Mouse (Mus musculus) ES-CJ7 (cell line): ENCODE measurements around the gene Cux1.
A peak's percentile ranks its signal among the peaks of the same experiment; 100 is the strongest.

Source experiments
- DNase-seq: peaks from one replicate; pipeline ENCODE4 v3.0.0; 2011; ENCODE audit warnings: low read depth, low spot score

Cux1 gene

DNA sequence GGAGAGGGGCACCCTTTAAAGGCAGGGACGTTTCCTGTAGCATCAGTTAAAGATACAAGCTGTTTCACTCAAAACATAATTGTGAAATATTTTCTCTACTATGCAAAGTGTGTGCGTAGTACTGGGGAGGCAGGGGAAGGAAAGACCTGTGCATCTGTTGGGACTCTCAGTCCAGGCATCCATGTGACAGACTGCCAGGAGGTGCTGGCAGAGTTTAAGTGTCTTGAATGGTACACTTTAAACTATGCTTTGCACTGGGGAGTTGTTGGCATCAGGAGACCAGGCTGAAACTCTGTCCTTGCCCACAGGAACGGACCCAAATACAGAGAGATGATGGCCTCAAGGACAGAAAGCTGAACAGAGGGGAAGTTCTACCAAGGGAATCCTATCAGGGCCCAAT is 182.1 kb downstream of the Cux1 start:
- DNase-seq: no peak

DNA sequence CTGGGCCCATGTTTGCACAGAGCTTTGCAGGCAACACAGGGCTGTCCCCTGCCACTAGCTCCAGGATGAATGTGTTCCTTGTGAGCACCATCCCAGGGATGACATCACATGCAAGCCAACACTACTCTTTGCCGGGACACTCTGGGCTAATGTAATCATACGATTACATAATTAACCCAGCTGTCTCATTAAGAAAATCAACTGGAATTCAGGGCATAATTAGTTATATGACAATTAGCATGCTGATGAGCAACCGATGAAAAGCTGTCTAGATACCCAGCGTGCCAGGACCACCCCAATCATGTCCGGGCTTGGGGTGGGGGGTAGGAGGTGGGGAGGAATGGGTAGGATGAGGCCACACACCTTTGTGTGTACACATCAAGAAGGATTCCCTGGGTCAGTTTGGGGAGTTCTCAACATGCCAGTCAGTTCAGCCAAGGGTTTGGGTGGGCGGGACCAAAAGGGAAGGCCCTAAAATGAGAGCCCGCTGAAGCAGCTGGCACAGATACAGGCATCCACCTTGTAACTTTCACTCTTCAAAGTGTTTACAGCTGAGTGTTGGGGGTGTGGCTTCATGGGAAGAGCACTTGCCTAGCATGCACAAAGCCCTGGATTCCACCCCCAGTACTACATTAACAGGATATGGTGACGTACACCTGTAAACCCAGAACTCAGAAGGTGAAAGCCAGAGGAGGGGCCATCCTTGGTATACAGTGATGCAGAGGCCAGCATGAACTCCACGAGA is 184.9 kb downstream of the Cux1 start:
- DNase-seq: no peak

- peak; percentile 9 for DNase-seq
Measured at GRCm38 (mm10) chr5:136379405-136379804, 187.9 kb downstream of the Cux1 start.

- no peak for DNase-seq
Measured at GRCm38 (mm10) chr5:136377101-136377500, 190.2 kb downstream of the Cux1 start.

- DNase-seq: no peak
Measured at GRCm38 (mm10) chr5:136375350-136375749, 191.9 kb downstream of the Cux1 start.

- no peak for DNase-seq
Measured at GRCm38 (mm10) chr5:136372276-136372675, 195.0 kb downstream of the Cux1 start.

- no peak for DNase-seq
Measured at GRCm38 (mm10) chr5:136363421-136363820, 203.9 kb downstream of the Cux1 start.

DNA sequence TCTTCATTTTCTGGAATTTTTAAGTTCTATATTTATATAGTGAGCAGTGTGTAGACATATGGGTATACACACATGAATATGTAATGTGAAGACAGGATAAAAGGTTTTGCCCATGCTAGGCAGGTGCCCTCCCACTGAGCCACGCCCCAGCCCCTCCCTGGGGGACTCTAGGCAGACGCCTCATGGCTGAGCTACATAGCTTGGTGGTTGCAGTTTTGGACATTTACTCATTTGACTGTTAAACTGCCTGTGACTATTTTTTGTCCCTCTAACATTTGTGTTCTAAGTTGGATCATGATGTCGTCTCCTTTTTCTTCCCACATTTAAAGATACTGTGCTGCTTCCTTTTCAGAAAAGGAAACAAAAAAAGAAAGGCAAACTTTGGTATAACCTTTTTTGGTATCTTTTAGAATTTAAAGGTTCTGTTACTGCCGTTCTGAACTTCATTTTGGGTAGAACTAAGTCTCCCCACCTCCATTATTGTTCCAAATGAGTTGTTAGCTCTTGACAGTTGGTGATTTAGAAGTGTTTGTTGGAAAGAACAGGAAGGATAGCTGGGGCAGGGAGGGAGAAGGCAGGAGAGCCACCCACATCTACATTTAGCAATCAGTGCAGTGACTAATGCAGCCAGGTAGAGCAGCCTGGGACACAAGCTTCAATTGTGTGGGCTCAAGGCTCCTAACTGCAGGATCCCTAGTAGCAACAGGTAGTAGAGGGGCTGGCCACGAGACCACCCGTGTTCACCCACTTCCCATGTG is 204.6 kb downstream of the Cux1 start:
- no peak for DNase-seq

DNA sequence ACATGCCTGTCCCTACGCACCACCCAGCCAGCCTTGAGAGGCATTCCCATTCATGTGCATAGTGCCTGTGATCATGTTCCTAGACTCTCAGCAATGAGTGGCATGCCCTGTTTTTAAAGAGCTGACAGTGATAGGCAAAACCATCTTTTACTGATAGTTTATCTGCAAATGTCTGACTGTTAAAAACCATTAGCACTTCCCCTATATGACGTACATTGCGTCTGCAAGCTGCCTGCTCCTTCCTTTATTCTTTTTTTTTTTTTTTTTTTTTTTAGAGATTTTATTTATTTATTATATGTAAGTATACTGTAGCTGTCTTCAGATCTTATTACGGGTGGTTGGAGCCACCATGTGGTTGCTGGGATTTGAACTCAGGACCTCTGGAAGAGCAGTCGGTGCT is 205.3 kb downstream of the Cux1 start:
- DNase-seq: no peak

DNA sequence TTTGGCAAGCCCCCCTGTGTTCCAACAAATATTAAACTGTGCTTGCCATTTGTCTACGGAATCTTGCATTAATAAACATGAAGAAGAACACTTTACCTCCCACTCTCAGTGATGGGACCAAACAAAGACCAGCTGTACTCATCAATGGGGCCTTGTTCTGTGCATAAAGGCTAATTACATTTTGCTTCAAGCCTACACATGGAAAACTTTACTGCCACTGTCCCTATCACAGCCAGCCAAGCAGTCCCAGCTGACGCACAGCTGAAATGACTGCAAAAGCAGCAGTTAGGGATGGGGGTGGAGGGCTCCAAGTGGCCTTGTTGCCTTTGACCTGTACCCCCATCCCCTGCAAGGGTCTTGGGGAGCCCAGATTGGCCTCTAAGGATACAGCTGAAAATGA is 210.1 kb downstream of the Cux1 start:
- no peak for DNase-seq

GRCm38 (mm10) chr5:136355583-136356126 is 211.6 kb downstream of the Cux1 start:
- DNase-seq: no peak

GRCm38 (mm10) chr5:136354729-136355128 is 212.6 kb downstream of the Cux1 start:
- no peak for DNase-seq

GRCm38 (mm10) chr5:136353114-136353513 is 214.2 kb downstream of the Cux1 start:
- DNase-seq: no peak

DNA sequence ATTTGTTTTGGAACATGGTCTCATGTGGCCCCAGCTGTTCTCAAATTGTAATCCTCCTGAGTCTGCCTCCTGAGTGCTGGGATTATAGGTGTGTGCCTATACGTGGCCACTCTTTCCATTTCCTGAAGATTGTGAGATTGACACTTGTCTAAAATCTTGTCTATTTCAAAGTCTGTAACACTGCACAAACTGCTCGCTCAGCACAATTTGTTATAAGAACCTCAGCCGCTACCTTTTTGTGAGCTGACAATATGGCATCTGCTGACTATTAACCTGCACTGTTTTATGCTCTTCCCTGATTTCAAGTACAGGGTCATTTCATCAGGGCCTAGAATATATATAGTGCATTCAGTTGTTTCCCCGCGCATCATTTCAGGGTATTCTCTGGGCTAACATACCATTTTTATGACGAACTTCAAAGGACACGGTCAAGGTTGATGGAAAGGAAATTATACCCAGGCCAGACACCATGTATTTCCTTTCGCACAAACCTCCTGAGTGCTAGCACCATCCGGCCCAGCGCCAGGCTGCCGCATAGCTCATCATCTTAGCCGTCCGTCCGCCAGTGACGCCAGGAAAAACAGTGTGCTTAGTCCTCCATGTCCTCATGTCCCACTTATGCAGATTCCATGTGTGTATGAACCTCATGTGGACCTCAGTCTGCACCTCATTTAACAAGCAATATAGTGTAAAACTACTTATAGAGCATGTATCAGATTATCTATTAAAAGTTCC is 224.0 kb downstream of the Cux1 start:
- no peak for DNase-seq

GRCm38 (mm10) chr5:136336798-136337527 is 230.3 kb downstream of the Cux1 start:
- no peak for DNase-seq

- DNase-seq: no peak
Measured at GRCm38 (mm10) chr5:136335681-136336080, 231.6 kb downstream of the Cux1 start.

DNA sequence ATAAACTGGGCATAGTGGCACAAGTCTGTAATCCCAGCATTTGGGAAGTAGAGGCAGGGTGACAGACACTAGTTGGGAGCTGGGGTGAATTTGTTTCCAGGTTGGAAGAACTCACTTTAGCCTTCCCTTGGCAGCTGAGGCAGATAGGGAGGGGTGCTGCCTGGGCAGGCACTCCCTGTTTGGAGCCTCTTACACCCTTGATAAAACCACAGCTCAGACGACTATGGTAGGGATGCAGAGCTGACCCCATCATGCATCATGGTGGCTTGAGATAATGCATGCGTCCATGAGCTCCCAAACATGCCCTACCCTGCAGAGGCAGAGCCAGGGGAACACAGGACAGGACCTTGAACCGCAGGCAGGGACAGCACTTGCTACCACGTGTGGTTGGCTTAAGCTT is 232.5 kb downstream of the Cux1 start:
- DNase-seq: no peak

GRCm38 (mm10) chr5:136334051-136334450 is 233.2 kb downstream of the Cux1 start:
- DNase-seq: no peak

- DNase-seq: no peak
Measured at GRCm38 (mm10) chr5:136332786-136333462, 234.4 kb downstream of the Cux1 start.

DNA sequence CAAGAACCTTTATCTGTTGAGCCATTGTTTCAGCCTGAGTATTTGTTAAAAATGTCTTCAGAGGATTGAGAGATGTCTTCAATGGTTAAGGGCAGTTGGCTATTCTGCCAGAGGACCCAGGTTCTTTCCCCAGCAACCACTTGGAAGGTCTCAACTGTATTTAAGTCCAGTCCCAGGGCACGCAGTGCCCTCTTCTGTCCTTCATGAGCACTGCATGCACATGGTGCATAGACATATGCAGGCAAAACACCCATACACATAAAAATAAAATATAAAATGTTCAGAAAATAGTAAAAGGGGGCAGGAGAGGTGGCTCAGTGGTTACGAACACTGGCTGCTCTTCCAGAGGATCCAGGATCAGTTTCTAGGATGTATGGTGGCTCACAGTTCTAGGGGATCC is 239.6 kb downstream of the Cux1 start:
- DNase-seq: peak; percentile 21

- no peak for DNase-seq
Measured at GRCm38 (mm10) chr5:136326626-136327025, 240.7 kb downstream of the Cux1 start.
